Mouse (Mus musculus) heart, adult 2 months (tissue): ENCODE data around the gene Col5a2. TPM values are rescaled to one million over a fixed set of nuclear protein-coding genes. Genes with fewer than 3 reads are reported as not detected.
"Not testable (repeated sequence)": the region's sequence is repeated elsewhere in the genome, so short reads cannot be mapped to it uniquely, and the experiment has no call there.

ENCODE experiments used
- DNase-seq, 2 experiments: peaks; one replicate each; pipeline ENCODE4 v3.0.0; 2021
- H3K27ac ChIP-seq: fragments of 200-600 bp; 2 replicates; pipeline ENCODE4 v1.8.1; 2022
- H3K27me3 ChIP-seq: fragments of 200-500 bp; 2 replicates; pipeline ENCODE4 v1.6.1; 2012; ENCODE audit warnings: mild to moderate bottlenecking, low read length, inconsistent platforms, mixed read lengths; ENCODE audit not compliant: control insufficient read depth, insufficient read depth
- H3K36me3 ChIP-seq: fragments of 200-500 bp; 2 replicates; pipeline ENCODE4 v1.6.1; 2012; ENCODE audit warnings: low read length, inconsistent platforms; ENCODE audit not compliant: control insufficient read depth, insufficient read depth
- H3K4me1 ChIP-seq: fragments of 200-500 bp; 2 replicates; pipeline ENCODE4 v1.6.1; 2011; ENCODE audit warnings: low read length; ENCODE audit not compliant: control insufficient read depth, insufficient read depth
- H3K4me3 ChIP-seq: fragments of 200-600 bp; 2 replicates; pipeline ENCODE4 v1.8.1; 2022
- H3K79me2 ChIP-seq: fragments of 200-500 bp; replicated peaks from 2 replicates; pipeline ENCODE4 v1.6.1; 2012; ENCODE audit warnings: mild to moderate bottlenecking, inconsistent platforms, low read length, moderate library complexity, mixed read lengths; ENCODE audit not compliant: control insufficient read depth, insufficient read depth
- H3K9ac ChIP-seq: fragments of 200-500 bp; 2 replicates; pipeline ENCODE4 v1.6.1; 2012; ENCODE audit warnings: low read depth, mild to moderate bottlenecking, control low read depth, inconsistent platforms, low read length, mixed read lengths
- CTCF ChIP-seq: fragments of 200-600 bp; IDR thresholded peaks from 2 replicates; pipeline ENCODE4 v1.8.1; 2022; ENCODE audit warnings: antibody characterized with exemption, mild to moderate bottlenecking, moderate library complexity
- EP300 ChIP-seq: fragments of 200-500 bp; IDR thresholded peaks from 2 replicates; pipeline ENCODE4 v1.6.1; 2011; ENCODE audit warnings: low read depth, low read length, control low read depth; ENCODE audit not compliant: insufficient read depth
- POLR2A ChIP-seq: fragments of 200-500 bp; IDR thresholded peaks from 2 replicates; pipeline ENCODE4 v1.6.1; 2011; ENCODE audit warnings: mild to moderate bottlenecking, low read depth, low read length, control low read depth; ENCODE audit not compliant: insufficient read depth
- WGBS: fragments of 180-500 bp; shearing (Covaris S2); methylation state at CpG from one replicate; pipeline ENCODE4 v1.1.7; 2018; 5-methylcytosine and 5-hydroxymethylcytosine counted together
- intact Hi-C: fragments of 180-260 bp; cut with DNase I; formaldehyde crosslinking; loops from one replicate; pipeline ENCODE4 v1.15.1; 2025
- long read RNA-seq: library from polyadenylated mRNA; stranded (forward); transcript quantifications from one replicate; pipeline ENCODE4 v2.0.0, GENCODE M21; 2021
- polyA plus RNA-seq: library from polyadenylated mRNA; depleted of rRNA; stranded (reverse); fragments of >200 nt; gene quantifications from 2 replicates; pipeline ENCODE4 v1.2.3, GENCODE M21; 2012; rRNA removed
- total RNA-seq, 2 experiments: library from RNA; stranded (reverse); gene quantifications; 2 replicates each; pipeline ENCODE4 v1.2.3; 2021

The Col5a2 gene
- 10 to 100 TPM; 10.9 to 15.8 TPM for total RNA-seq
- polyA plus RNA-seq: 8.0 and 13.3 TPM in 2 replicates
- long read RNA-seq, full-length matches to known transcripts: 4 of 12 reads
- long read RNA-seq, partial matches to known transcripts: 8 of 12 reads
- long read RNA-seq, other reads (novel, unspliced or antisense): 0 of 12 reads

- no peak for TF ChIP-seq CTCF
- TF ChIP-seq POLR2A: peak; percentile 82
- no peak for TF ChIP-seq EP300
- Histone ChIP-seq H3K9ac (peak within 1 kb of the TSS; percentile 73), H3K27ac (peak within 1 kb of the TSS; percentile 79), H3K27me3 (no peaks in the 10 kb centered on the region), H3K4me1 (peaks cover 2% of the 10 kb centered on the region; the same call in 1 of the 2 replicates), H3K4me3 (peak within 1 kb of the TSS; percentile 56), H3K79me2 (no peaks in the 10 kb centered on the region), H3K36me3 (no peaks in the 10 kb centered on the region)
- 6% methylated on average over 12 of the region's 12 CpGs for WGBS
- intact Hi-C loops: loop anchor here (2.0 kb wide), 1 partner anchor 124 kb away; no protein-coding TSS in a partner anchor
- DNase-seq: peak; percentile 74 to 75
Measured at GRCm38 (mm10) chr1:45502865-45503332, at the start of gene Col5a2. Col5a2 (minus strand) TSS chr1:45503282.

- H3K4me1 ChIP-seq: no peaks in the 10 kb centered on the region
- TF ChIP-seq EP300 (no peak), CTCF (no peak), POLR2A (no peak)
- H3K27ac ChIP-seq: no peak overlapping the region
- intact Hi-C loops: loop anchor here (2.0 kb wide), 1 partner anchor 20 kb away; no protein-coding TSS in a partner anchor
- 68% methylated on average over 4 of the region's 4 CpGs for WGBS
- no peak overlapping the region for H3K4me3 ChIP-seq
- DNase-seq: no peak
- no peaks in the 10 kb centered on the region for H3K27me3 ChIP-seq
- no peaks in the 10 kb centered on the region for H3K79me2 ChIP-seq
- no peaks in the 10 kb centered on the region for H3K36me3 ChIP-seq
- no peak overlapping the region for H3K9ac ChIP-seq
Measured at GRCm38 (mm10) chr1:45550531-45550930, 47.4 kb upstream of the Col5a2 start.

- Histone ChIP-seq H3K27me3 (no peaks in the 10 kb centered on the region), H3K9ac (no peak overlapping the region), H3K27ac (no peak overlapping the region), H3K79me2 (no peaks in the 10 kb centered on the region), H3K4me3 (no peak overlapping the region), H3K4me1 (no peaks in the 10 kb centered on the region), H3K36me3 (no peaks in the 10 kb centered on the region)
- 13% methylated on average over 1 of the region's 1 CpGs for WGBS
- intact Hi-C loops: no loop called here
- DNase-seq: no peak
- TF ChIP-seq CTCF: no peak
- no peak for TF ChIP-seq EP300
- no peak for TF ChIP-seq POLR2A
Measured at GRCm38 (mm10) chr1:45541888-45542287, 38.8 kb upstream of the Col5a2 start.

- Histone ChIP-seq H3K27me3 (no peaks in the 10 kb centered on the region), H3K27ac (no peak overlapping the region), H3K79me2 (no peaks in the 10 kb centered on the region), H3K9ac (no peak overlapping the region), H3K4me3 (no peak overlapping the region), H3K4me1 (no peaks in the 10 kb centered on the region), H3K36me3 (no peaks in the 10 kb centered on the region)
- TF ChIP-seq EP300 (no peak), CTCF (no peak), POLR2A (no peak)
- WGBS: 54% methylated on average over 2 of the region's 2 CpGs
- no peak for DNase-seq
- intact Hi-C loops: no loop called here
Measured at GRCm38 (mm10) chr1:45541161-45541560, 38.1 kb upstream of the Col5a2 start.

GRCm38 (mm10) chr1:45531486-45531885, 28.4 kb upstream of the Col5a2 start:
- H3K4me3 ChIP-seq: no peak overlapping the region
- no peak for DNase-seq
- intact Hi-C loops: no loop called here
- H3K9ac ChIP-seq: no peak overlapping the region
- H3K27ac ChIP-seq: no peak overlapping the region
- H3K79me2 ChIP-seq: no peaks in the 10 kb centered on the region
- 70% methylated on average over 2 of the region's 2 CpGs for WGBS
- no peaks in the 10 kb centered on the region for H3K27me3 ChIP-seq
- TF ChIP-seq POLR2A: no peak
- no peak for TF ChIP-seq EP300
- TF ChIP-seq CTCF: no peak
- H3K36me3 ChIP-seq: no peaks in the 10 kb centered on the region
- no peaks in the 10 kb centered on the region for H3K4me1 ChIP-seq

- intact Hi-C loops: not testable (repeated sequence)
Measured at GRCm38 (mm10) chr1:45527476-45527875, 24.4 kb upstream of the Col5a2 start.

More at GRCm38 (mm10) chr1:45527476-45527875, 24.4 kb upstream of the Col5a2 start:
- not testable (repeated sequence) for DNase-seq, H3K27ac ChIP-seq, H3K79me2 ChIP-seq, H3K36me3 ChIP-seq, H3K9ac ChIP-seq, H3K4me3 ChIP-seq, H3K27me3 ChIP-seq, H3K4me1 ChIP-seq
